Mouse (Mus musculus) fibroblast of lung, adult 2 months (primary cell): Measurements from ENCODE around the gene Gm20661.
A peak's percentile ranks its signal among the peaks of the same experiment; 100 is the strongest.
"Not testable (repeated sequence)": the region's sequence is repeated elsewhere in the genome, so short reads cannot be mapped to it uniquely, and the experiment has no call there.

Experiments used
- DNase-seq: peaks from one replicate; pipeline ENCODE4 v3.0.0-alpha.2; 2011; ENCODE audit warnings: low read depth

The Gm20661 gene

DNA sequence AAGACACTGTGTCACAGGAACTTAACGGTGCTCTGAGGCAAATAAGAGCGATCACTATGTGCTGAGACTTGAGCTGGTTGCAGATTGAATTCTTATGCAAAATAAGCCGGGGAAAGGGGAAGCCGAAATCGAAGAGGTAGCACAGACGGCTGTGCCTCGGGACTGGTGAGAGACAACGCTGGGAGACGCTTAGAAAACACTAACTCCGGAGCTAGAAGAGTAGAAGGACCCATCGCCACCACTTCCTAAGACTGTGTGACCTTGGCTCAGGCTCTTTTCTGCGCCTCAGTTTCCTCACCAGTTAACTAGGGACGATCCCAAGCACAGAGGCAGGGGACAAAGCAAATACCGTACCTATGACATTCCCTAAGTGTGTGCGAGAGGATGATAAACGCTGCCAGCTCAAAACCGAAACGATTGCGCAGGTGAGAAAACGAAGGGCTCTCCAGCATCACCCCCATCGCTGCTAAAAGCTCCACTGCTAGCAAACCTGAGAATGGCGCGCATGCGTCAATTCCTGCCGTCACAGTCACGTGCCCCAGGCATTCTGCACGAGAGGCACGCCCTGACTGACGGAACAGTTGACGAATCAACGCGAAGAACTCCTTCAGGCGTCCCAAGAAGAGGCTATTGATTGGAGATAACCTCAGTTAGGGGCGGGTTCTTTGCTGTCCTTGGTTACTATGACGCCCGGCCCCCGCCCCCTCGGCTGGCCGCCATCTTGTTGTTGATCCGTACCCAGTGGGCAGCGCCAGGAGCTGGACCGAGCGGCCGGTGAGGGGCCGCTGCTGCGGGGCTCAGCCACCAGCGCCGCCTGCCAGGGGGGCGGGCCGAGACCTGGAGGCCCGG is 19.3 kb downstream of the Gm20661 start, which contains the start of gene Ip6k1:
Ip6k1 (plus strand) TSS at position 580 of the 849 bp plus-strand sequence.
- peak; percentile 100 for DNase-seq

DNA sequence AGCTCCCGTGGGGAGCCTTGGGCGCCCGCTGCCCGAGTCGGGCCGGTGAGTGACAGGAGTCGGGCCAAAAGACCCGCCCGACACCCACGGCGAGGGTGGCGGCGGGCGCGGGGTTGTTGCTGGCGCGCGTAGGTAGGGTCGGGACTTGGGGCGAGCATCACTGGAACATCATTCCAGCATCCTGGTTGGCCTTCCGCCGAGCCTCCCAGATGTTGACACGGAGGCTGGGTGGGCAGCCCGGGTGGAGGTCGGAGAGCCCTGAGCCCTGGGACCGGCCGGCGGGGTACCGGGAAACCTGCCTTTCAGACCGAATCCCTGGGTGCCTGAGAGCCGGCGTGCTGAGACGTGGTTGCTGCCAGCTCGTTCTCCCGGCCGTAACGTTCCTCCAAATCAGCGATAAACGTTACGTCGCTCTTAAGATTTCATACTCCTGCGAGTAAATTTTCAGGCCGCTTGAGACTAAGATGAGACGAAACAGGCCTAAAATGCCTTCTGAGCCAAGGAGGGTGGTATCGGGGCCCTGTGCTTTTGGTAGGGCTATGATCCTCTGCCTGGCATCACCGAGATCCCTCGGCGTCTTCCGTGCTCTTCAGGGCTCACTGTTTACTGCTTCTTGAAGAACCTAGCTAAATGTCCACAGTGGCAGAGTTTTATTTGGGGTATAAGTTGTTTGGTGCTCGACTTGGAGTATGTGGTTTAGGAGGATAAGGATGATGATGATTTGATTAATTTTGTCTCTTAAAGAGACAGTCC is 20.1 kb downstream of the Gm20661 start:
- DNase-seq, result no peak

DNA sequence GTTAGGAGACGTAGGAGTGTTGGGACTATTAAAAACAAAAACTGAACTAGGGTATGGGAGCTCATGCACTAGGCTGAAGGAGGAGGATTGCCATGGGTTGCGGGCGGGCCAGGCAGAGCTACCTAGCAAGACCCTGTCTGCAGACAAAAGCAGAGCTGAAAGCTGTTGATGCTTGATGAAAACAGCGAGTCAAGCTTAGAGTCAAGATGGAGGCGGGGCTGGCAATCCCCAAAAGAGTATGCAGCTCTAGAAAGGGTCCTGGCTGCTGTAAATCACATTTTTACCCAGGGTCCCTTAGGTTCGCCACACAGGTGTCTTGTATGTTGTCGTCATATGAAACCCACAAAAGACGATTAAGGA is 20.7 kb downstream of the Gm20661 start:
- DNase-seq, result no peak

DNA sequence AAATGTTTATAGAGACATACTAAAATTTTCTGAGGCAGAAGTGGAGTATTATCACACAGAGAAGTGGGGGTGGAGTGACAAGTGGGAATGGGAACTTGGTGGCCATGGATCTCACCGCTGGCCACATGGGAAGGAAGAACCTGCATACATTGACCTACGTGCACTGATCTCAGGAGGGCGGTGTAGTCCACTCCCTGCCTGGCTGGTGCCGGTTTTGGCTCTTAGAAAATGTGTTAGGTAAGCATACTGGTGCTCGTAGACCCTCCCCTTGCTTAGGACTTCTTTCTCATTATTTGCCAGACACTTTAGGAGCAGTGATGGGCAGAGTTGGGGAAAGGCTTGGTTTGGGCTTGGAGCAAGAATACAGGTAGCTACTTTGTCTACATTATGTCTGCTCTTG is 25.2 kb downstream of the Gm20661 start:
- no peak for DNase-seq

DNA sequence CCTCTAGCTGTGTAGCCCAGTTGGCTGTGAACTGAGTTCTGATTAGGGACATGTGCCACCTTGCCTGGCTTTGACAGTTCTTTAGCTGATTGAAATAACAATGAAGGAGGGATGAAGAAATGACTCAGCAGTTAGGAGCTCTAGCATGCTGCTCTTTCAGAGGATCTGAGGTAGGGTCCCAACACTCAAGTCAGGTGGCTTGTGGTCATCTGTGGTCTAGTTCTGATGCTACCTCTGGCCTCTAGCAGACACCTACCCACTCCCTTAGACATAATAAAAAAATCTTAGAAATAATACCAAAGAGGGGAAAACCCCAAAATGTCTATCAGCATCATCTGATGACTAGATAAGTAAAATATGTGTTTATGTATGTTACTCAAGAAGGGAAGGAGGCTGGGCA is 27.5 kb downstream of the Gm20661 start:
- DNase-seq, result no peak

DNA sequence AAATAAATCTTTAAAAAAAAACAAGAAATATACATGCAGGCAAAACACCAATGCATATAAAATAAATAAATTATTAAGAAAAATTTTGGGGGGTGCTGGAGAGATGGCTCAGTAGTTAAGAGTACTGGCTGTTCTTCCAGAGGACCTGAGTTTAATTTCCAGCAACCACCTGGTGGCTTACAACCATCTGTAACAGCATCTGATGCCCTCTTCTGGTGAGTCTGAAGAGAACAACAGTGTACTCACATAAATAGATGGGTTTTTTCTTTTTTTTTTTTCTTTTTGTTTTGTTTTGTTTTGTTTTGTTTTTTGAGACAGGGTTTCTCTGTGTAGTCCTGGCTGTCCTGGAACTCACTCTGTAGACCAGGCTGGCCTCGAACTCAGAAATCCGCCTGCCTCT is 30.7 kb downstream of the Gm20661 start:
- DNase-seq, result not testable (repeated sequence)

DNA sequence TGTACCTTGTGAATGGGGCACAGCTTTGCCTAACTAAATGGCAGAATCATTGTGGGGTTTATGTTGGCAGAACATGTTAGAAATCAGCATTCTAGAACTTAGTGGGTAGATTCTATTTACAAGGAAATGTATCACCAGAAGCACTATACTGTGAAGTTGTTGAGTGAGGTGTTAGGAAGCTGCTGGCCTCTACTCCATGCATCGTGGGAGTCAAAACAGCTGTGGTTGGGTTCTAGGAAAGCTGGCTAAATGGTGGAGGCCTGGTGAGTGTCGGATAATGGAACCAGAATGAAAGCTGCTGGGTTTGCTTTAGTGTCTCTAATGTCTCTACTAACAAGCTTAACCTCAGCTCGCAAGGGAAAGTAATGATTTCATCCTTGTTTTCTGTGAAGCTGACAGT is 34.3 kb downstream of the Gm20661 start:
- no peak for DNase-seq

DNA sequence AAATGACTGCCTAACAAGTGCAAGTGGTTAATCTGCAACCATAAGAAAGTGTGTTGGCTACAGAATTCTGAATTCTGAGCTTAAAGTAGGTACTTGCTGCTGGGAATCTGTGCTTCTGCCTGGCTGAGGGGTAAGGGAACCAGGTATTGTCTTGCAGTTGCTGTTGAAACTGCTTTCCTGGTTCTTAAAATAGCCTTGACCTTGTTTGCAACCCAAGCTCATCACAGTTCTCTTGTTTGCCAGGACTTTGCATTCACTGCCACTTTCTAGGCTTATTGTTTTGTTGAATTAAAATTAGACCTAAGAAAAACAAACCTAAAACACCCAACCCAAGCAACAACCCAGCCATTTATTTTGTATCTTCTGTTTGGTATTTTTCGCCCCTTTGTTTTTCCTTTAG is 37.9 kb downstream of the Gm20661 start:
- DNase-seq, result no peak

DNA sequence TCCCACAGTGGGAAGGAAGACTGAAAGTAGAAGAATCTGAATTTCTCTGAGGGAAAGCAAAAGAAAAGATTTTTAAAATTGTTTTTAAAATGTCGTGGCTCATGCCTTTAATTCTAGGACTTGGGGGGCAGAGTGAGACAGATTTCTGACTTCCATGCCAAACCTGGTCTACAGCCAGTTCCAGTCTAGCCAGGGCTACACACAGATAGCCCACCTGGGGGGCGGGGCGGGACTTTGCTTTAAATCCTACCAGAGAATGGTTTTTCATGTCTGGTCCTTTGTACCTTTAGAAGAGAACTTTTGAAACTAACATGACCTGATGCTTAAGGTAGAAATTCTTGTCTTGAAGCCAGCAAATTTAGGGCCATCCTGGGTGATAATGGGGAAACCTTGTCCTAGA is 40.4 kb downstream of the Gm20661 start:
- DNase-seq, result no peak

DNA sequence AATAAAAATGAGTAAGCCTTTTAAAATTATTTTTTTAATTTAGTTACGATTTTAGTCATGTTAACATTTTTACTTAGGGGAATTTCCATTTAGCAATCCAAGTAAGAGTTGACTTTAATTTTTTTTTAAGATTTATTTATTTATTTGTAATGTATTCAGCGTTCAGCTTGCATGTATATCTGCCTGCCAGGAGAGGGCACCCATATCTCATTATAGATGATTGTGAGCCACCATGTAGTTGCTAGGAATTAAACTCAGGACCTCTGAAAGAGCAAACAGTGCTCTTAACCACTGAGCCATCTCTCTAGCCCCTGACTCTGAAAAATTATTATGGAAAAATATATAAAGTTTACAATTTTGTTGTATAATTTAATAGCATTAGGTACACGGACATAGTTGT is 43.7 kb downstream of the Gm20661 start:
- DNase-seq, result no peak

DNA sequence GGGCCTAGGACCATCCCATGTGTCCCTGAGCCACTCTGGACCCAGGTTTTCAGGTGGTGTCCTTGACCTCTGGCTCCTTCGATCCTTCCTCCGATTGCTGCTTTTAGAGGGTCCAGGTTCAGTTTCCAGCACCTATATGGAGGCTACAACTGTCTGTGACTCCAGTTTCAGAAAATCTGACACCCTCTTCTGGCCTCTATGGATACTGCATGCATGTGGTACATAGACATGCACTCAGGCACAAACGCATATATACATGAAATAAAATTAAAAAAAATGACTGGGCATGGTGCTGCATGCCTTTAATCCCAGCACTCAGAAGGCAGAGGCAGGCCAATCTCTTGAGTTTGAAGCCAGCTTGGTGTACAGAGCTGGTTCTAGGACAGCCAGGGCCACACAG is 45.0 kb downstream of the Gm20661 start:
- no peak for DNase-seq

DNA sequence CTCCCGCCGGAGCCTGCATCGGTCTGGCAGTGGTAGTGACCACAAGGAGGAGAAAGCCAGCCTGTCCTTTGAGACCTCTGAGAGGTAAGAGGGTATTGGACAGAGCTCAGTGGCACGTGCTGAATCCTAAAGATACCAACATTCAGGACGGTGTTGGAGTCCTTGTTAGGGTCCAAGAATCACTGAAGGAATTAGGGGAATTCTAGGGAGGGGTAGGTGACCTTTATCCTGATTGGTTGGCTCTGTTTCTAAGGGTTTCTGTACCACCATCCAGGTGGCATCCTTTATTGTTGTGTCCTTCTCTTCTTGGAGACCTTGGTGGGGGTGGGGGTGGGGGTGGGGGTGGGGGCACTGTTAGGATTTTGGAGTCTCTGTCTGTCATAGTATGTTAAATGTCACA is 49.3 kb downstream of the Gm20661 start:
- DNase-seq, result no peak

DNA sequence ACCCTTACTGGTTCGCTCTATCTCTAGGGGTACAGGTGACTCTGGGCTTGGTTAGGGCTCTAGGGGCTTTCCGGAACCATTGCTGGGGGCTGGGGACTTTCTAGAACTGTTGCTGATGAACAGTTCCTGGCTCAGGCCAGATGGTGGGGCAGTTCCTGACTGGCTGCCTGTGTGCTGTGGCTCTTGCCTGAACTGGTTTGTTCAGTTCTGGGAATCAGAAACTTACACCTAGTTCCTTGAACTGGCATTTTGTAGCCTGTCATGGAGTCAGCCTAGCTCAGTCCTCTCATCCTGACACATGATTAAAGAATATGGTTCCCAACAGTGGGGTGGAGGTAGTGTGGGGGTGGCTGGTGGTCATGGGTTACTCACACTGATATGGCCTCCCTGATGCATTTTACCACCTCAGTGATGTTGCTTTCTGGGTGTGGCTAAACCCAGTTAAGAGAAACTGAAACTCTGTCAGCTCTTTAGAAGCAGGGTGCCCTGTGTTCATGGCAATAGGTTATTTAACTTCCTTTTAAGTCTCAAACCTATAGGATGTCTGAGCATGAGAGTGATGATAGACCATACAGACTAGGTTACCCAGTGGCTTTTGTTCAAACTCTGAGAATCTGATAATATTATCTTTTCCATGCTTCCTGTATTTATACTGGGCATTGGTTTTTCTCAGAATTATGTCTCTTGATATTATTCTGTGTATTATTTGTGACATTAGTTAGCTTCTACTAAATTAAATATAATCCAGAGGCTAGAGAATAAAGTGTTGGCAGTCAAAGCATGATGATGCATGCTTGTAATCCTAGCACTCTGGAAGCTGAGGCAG is 52.7 kb downstream of the Gm20661 start:
- no peak for DNase-seq
